Mouse (Mus musculus) forebrain, embryonic 14.5 days (tissue): ENCODE data around the gene Prc1. TPM values are rescaled to one million over a fixed set of nuclear protein-coding genes. Genes with fewer than 3 reads are reported as not detected.

Experiments used
- ATAC-seq: fragments of 200-750 bp; cut with Nextera tagmentation; 2 replicates; pipeline ENCODE4 v1.8.0; 2017; ENCODE audit warnings: mild to moderate bottlenecking, moderate library complexity
- DNase-seq: peaks from one replicate; pipeline ENCODE4 v3.0.0-alpha.2; 2015; ENCODE audit warnings: low spot score
- H3K27ac ChIP-seq: fragments of 300-500 bp; sonication (generic); 2 replicates; pipeline ENCODE4 v1.5.1; 2014; ENCODE audit warnings: low read depth, mild to moderate bottlenecking, control low read depth, low read length, moderate library complexity
- H3K27me3 ChIP-seq: fragments of 300-500 bp; sonication (generic); replicated peaks from 2 replicates; pipeline ENCODE4 v1.6.1; 2014; ENCODE audit warnings: low read length, control low read depth, mixed read lengths; ENCODE audit not compliant: control insufficient read depth, insufficient read depth
- H3K36me3 ChIP-seq: fragments of 300-500 bp; sonication (generic); 2 replicates; pipeline ENCODE4 v1.6.1; 2014; ENCODE audit warnings: low read length, control low read depth; ENCODE audit not compliant: control insufficient read depth, insufficient read depth
- H3K4me1 ChIP-seq: fragments of 300-500 bp; sonication (generic); 2 replicates; pipeline ENCODE4 v1.6.1; 2014; ENCODE audit warnings: antibody characterized with exemption, low read length, control low read depth; ENCODE audit not compliant: control insufficient read depth, insufficient read depth
- H3K4me2 ChIP-seq: fragments of 300-500 bp; sonication (generic); 2 replicates; pipeline ENCODE4 v1.6.1; 2014; ENCODE audit warnings: mild to moderate bottlenecking, control low read depth, low read length
- H3K4me3 ChIP-seq: fragments of 300-500 bp; sonication (generic); 2 replicates; pipeline ENCODE4 v1.5.1; 2014; ENCODE audit warnings: low read depth, low read length, control low read depth
- H3K9ac ChIP-seq: fragments of 300-500 bp; sonication (generic); 2 replicates; pipeline ENCODE4 v1.6.1; 2014; ENCODE audit warnings: mild to moderate bottlenecking, low read length, control low read depth, moderate library complexity
- H3K9me3 ChIP-seq: fragments of 300-500 bp; sonication (generic); replicated peaks from 2 replicates; pipeline ENCODE4 v1.6.1; 2016; ENCODE audit warnings: low read length, control low read depth, mixed read lengths; ENCODE audit not compliant: control insufficient read depth
- WGBS: fragments of 180-500 bp; shearing (Covaris S2); extraction: QIAGEN DNeasy Blood & Tissue Kit; methylation state at CpG from one replicate; pipeline ENCODE4 v1.1.7; 2014; 5-methylcytosine and 5-hydroxymethylcytosine counted together
- polyA plus RNA-seq: library from polyadenylated mRNA; unstranded; fragments of >200 nt; fragmentation: Nextera tagmentation; extraction: Ambion mirVana; gene quantifications from 2 replicates; pipeline ENCODE4 v1.2.1, GENCODE M21; 2014

The Prc1 gene
- polyA plus RNA-seq, 1 experiment from 2014 or later, result 125 TPM

- H3K4me2 ChIP-seq, result no peak overlapping the region
- DNase-seq (no peak), ATAC-seq (no peak)
- H3K27me3 ChIP-seq, result no peaks in the 10 kb centered on the region
- no peak overlapping the region for H3K4me3 ChIP-seq
- H3K4me1 ChIP-seq, result peaks cover 13% of the 10 kb centered on the region
- H3K27ac ChIP-seq, result no peak overlapping the region
- H3K9me3 ChIP-seq, result no peaks in the 10 kb centered on the region
- H3K36me3 ChIP-seq, result peaks cover 19% of the 10 kb centered on the region
- 91% methylated on average over 5 of the region's 5 CpGs for WGBS
- H3K9ac ChIP-seq, result no peak overlapping the region
Observed at GRCm38 (mm10) chr7:80346830-80347229, 52.6 kb downstream of the Prc1 start.

DNA sequence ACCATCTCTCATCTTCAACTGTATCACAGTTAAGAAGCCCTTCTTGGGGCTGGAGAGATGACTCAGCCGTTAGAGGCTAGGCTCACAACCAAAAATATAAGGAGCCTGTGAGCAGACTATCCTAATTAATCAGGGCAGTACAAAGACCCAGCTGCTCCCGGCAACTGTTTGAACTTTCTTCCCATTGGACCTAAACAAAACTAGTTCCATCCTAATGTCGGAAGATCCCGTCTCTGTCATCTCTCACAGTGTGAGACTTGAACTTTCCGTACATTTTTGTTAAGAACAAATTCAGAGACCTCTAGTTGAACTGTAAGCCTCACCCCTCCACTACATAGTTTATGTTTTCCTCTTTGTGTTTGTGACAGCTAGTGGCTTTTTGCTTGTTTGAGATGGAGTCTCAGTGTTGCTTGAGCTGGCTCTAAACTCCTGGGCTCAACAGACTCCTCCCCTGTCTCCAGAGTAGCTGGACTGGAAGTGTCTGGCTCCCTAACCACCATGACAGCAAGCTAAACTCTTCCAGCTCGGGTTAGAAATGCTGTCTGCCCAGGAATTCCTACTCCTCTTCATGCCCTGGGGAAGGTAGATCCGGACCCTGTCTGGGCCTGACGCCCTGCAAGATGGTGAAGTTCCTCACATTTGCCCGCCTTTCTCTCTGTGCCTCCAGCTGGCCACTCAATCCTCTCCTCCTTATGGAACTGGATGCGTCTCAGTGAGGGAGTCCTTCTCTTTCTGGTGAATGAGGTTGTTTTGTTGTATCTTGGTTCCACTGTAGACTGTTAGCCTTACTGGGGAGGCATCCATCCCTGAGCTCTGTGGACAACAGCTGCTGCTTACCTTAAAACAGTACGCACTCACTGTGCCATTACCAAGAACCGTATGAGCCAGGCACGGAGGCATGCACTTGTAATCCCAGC lies 53.7 kb downstream of the Prc1 start:
- no peak for DNase-seq
- no peak overlapping the region for H3K9ac ChIP-seq
- no peak for ATAC-seq
- WGBS, result 72% methylated on average over 13 of the region's 13 CpGs
- no peak overlapping the region for H3K27ac ChIP-seq
- no peak overlapping the region for H3K4me3 ChIP-seq
- peaks cover 6% of the 10 kb centered on the region; the same call in 1 of the 2 replicates for H3K4me1 ChIP-seq
- H3K4me2 ChIP-seq, result no peak overlapping the region
- H3K27me3 ChIP-seq, result no peaks in the 10 kb centered on the region
- peaks cover 29% of the 10 kb centered on the region for H3K36me3 ChIP-seq
- H3K9me3 ChIP-seq, result no peaks in the 10 kb centered on the region

DNA sequence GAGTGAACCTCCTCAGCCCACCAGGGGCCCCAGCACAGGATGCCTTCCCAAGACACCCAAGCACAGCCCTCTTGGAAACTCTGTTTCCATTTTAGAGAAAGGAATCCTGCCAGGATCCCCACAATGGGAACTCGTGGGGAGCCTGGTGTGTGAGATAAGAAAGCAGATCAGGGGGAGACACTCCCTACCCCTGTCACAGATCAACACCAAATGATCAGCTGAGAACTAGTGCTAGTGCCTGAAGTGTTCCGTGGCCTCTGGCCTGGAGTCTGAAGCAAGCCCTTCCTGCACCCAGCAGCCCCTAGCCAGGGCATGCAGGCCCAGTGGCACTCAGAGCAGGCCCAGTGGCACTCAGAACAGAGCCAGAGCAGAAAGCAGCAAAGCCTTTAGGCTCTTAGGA lies 56.6 kb downstream of the Prc1 start:
- Histone ChIP-seq H3K36me3 (peaks cover 45% of the 10 kb centered on the region), H3K4me2 (no peak overlapping the region)
- WGBS, result 91% methylated on average over 2 of the region's 2 CpGs

DNA sequence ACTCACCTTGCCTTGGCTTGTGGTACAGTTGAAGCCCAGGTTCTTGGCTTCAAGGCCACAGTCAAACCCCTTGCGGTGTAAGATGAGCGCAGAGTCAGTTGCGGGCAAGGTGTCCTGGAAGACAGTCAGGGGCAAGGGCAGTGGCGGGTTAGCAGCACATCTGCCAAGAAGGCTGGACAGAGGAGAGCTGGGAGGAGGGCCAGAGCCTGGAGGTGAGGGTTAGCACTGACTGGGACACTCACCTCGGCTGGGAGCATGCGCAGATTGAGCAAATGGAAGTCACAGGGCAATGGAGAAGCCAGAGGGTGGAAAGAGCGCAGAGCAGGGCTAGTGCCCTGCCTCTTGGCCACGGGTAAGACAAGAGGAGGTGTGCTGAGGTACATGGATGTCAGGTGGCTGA lies 58.7 kb downstream of the Prc1 start:
- H3K36me3 ChIP-seq, result peaks cover 60% of the 10 kb centered on the region
- 93% methylated on average over 8 of the region's 8 CpGs for WGBS
- H3K9me3 ChIP-seq, result no peaks in the 10 kb centered on the region
- H3K4me3 ChIP-seq, result no peak overlapping the region
- H3K4me1 ChIP-seq, result no peaks in the 10 kb centered on the region
- ATAC-seq (no peak), DNase-seq (no peak)
- no peak overlapping the region for H3K4me2 ChIP-seq
- no peak overlapping the region for H3K27ac ChIP-seq
- no peaks in the 10 kb centered on the region for H3K27me3 ChIP-seq
- H3K9ac ChIP-seq, result no peak overlapping the region

More for the DNA sequence above, 56.6 kb downstream of the Prc1 start:
- Histone ChIP-seq H3K4me1 (no peaks in the 10 kb centered on the region), H3K27ac (no peak overlapping the region), H3K27me3 (no peaks in the 10 kb centered on the region), H3K9ac (no peak overlapping the region), H3K9me3 (no peaks in the 10 kb centered on the region), H3K4me3 (no peak overlapping the region)
- no peak for ATAC-seq
- DNase-seq, result no peak

DNA sequence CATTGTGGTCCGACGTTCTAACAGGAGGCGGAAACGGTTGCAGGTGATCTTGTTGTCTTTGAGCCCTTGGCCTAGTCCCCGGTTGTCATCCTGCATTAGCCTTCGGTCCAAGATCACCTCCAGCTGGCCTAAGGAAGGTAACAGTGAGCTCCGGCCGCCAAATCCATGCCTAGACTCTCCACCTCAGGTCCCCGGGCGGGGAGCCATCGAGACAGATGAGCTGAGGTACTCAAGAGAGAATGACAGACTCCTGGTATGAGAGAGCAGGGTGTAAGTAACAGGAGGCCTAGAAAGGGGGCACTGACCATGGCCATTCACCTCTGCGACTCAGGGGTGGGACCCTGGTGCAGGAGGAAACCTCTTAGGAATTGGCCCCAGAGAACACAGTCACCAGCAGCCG lies 62.1 kb downstream of the Prc1 start:
- DNase-seq (no peak), ATAC-seq (no peak)
- Histone ChIP-seq H3K36me3 (peaks cover 74% of the 10 kb centered on the region), H3K4me2 (no peak overlapping the region), H3K9me3 (no peaks in the 10 kb centered on the region), H3K9ac (no peak overlapping the region), H3K4me1 (no peaks in the 10 kb centered on the region), H3K27me3 (no peaks in the 10 kb centered on the region), H3K27ac (no peak overlapping the region), H3K4me3 (no peak overlapping the region)
- 88% methylated on average over 13 of the region's 13 CpGs for WGBS

- DNase-seq, result peak; percentile 30
Observed at GRCm38 (mm10) chr7:80357156-80357555, 62.9 kb downstream of the Prc1 start.

DNA sequence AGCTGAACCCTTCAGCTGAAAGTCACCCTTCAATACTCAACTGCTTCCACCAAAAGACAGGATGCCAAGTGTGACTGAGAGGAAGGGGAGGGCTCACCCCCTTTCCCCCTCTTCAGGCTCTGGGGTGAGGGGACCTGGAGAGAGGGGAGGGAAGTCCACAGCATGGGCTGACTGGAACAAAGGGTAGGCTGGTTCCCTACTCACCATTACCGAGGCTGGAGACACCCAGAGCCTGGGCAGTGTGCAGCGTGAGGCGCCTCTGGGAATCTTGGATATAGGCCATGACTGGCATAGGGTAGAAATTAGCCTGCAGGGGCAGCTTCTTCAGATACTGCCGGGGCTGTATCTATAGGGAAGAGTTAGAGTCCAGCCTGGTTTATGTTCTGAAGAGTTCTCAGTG lies 63.8 kb downstream of the Prc1 start:
- no peaks in the 10 kb centered on the region for H3K27me3 ChIP-seq
- H3K36me3 ChIP-seq, result peaks cover 75% of the 10 kb centered on the region
- 53% methylated on average over 4 of the region's 4 CpGs for WGBS
- no peaks in the 10 kb centered on the region for H3K9me3 ChIP-seq
- H3K4me3 ChIP-seq, result no peak overlapping the region
- no peak for ATAC-seq
- H3K4me2 ChIP-seq, result no peak overlapping the region
- H3K9ac ChIP-seq, result no peak overlapping the region
- DNase-seq, result no peak
- H3K27ac ChIP-seq, result no peak overlapping the region
- no peaks in the 10 kb centered on the region for H3K4me1 ChIP-seq

More at GRCm38 (mm10) chr7:80357156-80357555, 62.9 kb downstream of the Prc1 start:
- Histone ChIP-seq H3K9ac (no peak overlapping the region), H3K9me3 (no peaks in the 10 kb centered on the region), H3K27me3 (no peaks in the 10 kb centered on the region), H3K36me3 (peaks cover 75% of the 10 kb centered on the region), H3K4me2 (no peak overlapping the region), H3K4me3 (no peak overlapping the region), H3K4me1 (no peaks in the 10 kb centered on the region), H3K27ac (peak overlapping the region; percentile 44; the same call in 1 of the 2 replicates)
- 13% methylated on average over 8 of the region's 8 CpGs for WGBS
- no peak for ATAC-seq

- Histone ChIP-seq H3K9ac (no peak overlapping the region), H3K27me3 (no peaks in the 10 kb centered on the region), H3K4me1 (no peaks in the 10 kb centered on the region), H3K27ac (no peak overlapping the region), H3K9me3 (no peaks in the 10 kb centered on the region), H3K4me3 (no peak overlapping the region), H3K4me2 (no peak overlapping the region), H3K36me3 (peaks cover 79% of the 10 kb centered on the region)
- ATAC-seq (no peak), DNase-seq (no peak)
- WGBS, result 83% methylated on average over 3 of the region's 3 CpGs
Observed at GRCm38 (mm10) chr7:80360435-80360834, 66.2 kb downstream of the Prc1 start.

DNA sequence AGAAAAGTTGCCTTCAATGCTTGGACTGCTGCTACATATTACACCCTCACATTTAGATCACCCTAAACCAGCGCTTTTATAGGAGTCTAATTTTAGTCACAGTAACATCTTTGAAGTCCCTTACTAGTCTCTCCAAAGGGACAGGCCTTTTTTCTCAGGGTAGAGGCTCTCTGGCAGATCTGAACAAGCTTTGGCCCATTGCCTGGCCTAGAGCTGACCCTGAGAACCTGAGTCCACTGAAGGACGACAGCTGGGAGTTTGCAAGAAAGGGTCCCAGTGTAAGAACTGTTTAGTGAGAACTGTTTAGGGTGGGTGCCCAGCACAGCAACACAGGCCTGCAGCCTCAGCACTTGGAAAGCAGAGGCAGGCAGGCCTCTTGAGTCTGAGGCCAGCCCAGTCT lies 71.5 kb downstream of the Prc1 start:
- Histone ChIP-seq H3K27ac (no peak overlapping the region), H3K9ac (no peak overlapping the region), H3K36me3 (peaks cover 69% of the 10 kb centered on the region), H3K9me3 (no peaks in the 10 kb centered on the region), H3K4me2 (no peak overlapping the region), H3K4me3 (no peak overlapping the region), H3K27me3 (no peaks in the 10 kb centered on the region), H3K4me1 (0 out of 2 replicates have a peak, but pooled peaks cover 2% of the 10 kb centered on the region)
- ATAC-seq (no peak), DNase-seq (no peak)
- 88% methylated on average over 2 of the region's 2 CpGs for WGBS
